Mouse (Mus musculus) limb, embryonic 12.5 days (tissue): ENCODE data around the gene Hibadh. TPM values are rescaled to one million over a fixed set of nuclear protein-coding genes. Genes with fewer than 3 reads are reported as not detected.

Source experiments
- ATAC-seq: fragments of 200-750 bp; cut with Nextera tagmentation; 2 replicates; pipeline ENCODE4 v1.8.0; 2017; ENCODE audit warnings: low read depth, moderate TSS enrichment; ENCODE audit not compliant: insufficient number of reproducible peaks, insufficient read depth, low FRiP score, low TSS enrichment
- H3K27ac ChIP-seq: fragments of 300-500 bp; sonication (generic); 2 replicates; pipeline ENCODE4 v1.5.1; 2016; ENCODE audit warnings: mild to moderate bottlenecking, moderate library complexity
- H3K27me3 ChIP-seq: fragments of 300-500 bp; sonication (generic); 2 replicates; pipeline ENCODE4 v1.6.1; 2016; ENCODE audit warnings: mild to moderate bottlenecking, moderate library complexity
- H3K36me3 ChIP-seq: fragments of 300-500 bp; sonication (generic); 2 replicates; pipeline ENCODE4 v1.6.1; 2016; ENCODE audit warnings: mild to moderate bottlenecking, moderate library complexity
- H3K4me1 ChIP-seq: fragments of 300-500 bp; sonication (generic); replicated peaks from 2 replicates; pipeline ENCODE4 v1.6.1; 2016
- H3K4me2 ChIP-seq: fragments of 300-500 bp; sonication (generic); 2 replicates; pipeline ENCODE4 v1.6.1; 2016; ENCODE audit warnings: mild to moderate bottlenecking, moderate library complexity
- H3K4me3 ChIP-seq: fragments of 300-500 bp; sonication (generic); replicated peaks from 2 replicates; pipeline ENCODE4 v1.5.1; 2016; ENCODE audit warnings: mild to moderate bottlenecking
- H3K9ac ChIP-seq: fragments of 300-500 bp; sonication (generic); replicated peaks from 2 replicates; pipeline ENCODE4 v1.6.1; 2016; ENCODE audit warnings: mild to moderate bottlenecking, moderate library complexity
- H3K9me3 ChIP-seq: fragments of 300-500 bp; sonication (generic); 2 replicates; pipeline ENCODE4 v1.6.1; 2016; ENCODE audit warnings: mild to moderate bottlenecking, moderate library complexity
- WGBS: fragments of 180-500 bp; shearing (Covaris S2); methylation state at CpG from one replicate; pipeline ENCODE4 v1.1.7; 2016; 5-methylcytosine and 5-hydroxymethylcytosine counted together
- polyA plus RNA-seq: library from polyadenylated mRNA; unstranded; fragments of >200 nt; fragmentation: Nextera tagmentation; extraction: Ambion mirVana; gene quantifications from 2 replicates; pipeline ENCODE4 v1.2.1, GENCODE M21; 2016

Gene Hibadh
- polyA plus RNA-seq, 1 experiment from 2014 or later: 102 TPM

GRCm38 (mm10) chr6:52501479-52501878 is 138.7 kb downstream of the Hibadh start:
- H3K27me3 ChIP-seq: peaks cover 5% of the 10 kb centered on the region; the same call in 1 of the 2 replicates
- H3K27ac ChIP-seq: no peak overlapping the region
- H3K4me2 ChIP-seq: no peak overlapping the region
- H3K9ac ChIP-seq: no peak overlapping the region
- no peak for ATAC-seq
- H3K36me3 ChIP-seq: no peaks in the 10 kb centered on the region
- no peaks in the 10 kb centered on the region for H3K9me3 ChIP-seq
- 0 out of 2 replicates have a peak, but pooled peaks cover 3% of the 10 kb centered on the region for H3K4me1 ChIP-seq
- H3K4me3 ChIP-seq: no peak overlapping the region
- 75% methylated on average over 1 of the region's 1 CpGs for WGBS

Other genes starting within 250 kb of the Hibadh start
- 157 and 168 TPM in 2 replicates for gene Tax1bp1, start 73.3 kb upstream of the Hibadh start, polyA plus RNA-seq